Mouse (Mus musculus) splenic B cell, adult 2 months (primary cell): ENCODE measurements at regions not wholly inside any gene's neighbourhood (a gene's known extent, or its start where the extent isn't known, plus 50 kb on each side); places are given as distances from the start of the nearest gene placed in this dataset.
"Not testable (repeated sequence)": the region's sequence is repeated elsewhere in the genome, so short reads cannot be mapped to it uniquely, and the experiment has no call there.

Experiments used
- DNase-seq: peaks from one replicate; pipeline ENCODE4 v3.0.0-alpha.2; 2011; ENCODE audit warnings: low read depth, low spot score
- H3K27me3 ChIP-seq: 2 replicates; pipeline ENCODE4 v1.6.1; 2012; ENCODE audit warnings: mild to moderate bottlenecking, low read length, moderate library complexity, mixed read lengths; ENCODE audit not compliant: control insufficient read depth, poor library complexity, insufficient read depth, severe bottlenecking
- H3K36me3 ChIP-seq: 2 replicates; pipeline ENCODE4 v1.6.1; 2012; ENCODE audit warnings: mild to moderate bottlenecking, low read length, moderate library complexity, mixed read lengths; ENCODE audit not compliant: control insufficient read depth, poor library complexity, insufficient read depth, severe bottlenecking

- not testable (repeated sequence) for H3K36me3 ChIP-seq, H3K27me3 ChIP-seq, DNase-seq
These were observed 55.0 kb upstream of the Zfp990 start for GRCm38 (mm10) chr4:145455573-145455972.

GRCm38 (mm10) chr4:145448586-145448985 is 62.0 kb upstream of the Zfp990 start:
- no peaks in the 10 kb centered on the region for H3K36me3 ChIP-seq
- no peaks in the 10 kb centered on the region for H3K27me3 ChIP-seq
- no peak for DNase-seq

- H3K27me3 ChIP-seq, DNase-seq, H3K36me3 ChIP-seq: not testable (repeated sequence)
These were observed 73.8 kb upstream of the Zfp990 start for GRCm38 (mm10) chr4:145436718-145437117.

- H3K36me3 ChIP-seq: no peaks in the 10 kb centered on the region
- no peak for DNase-seq
- H3K27me3 ChIP-seq: no peaks in the 10 kb centered on the region
These were observed 76.0 kb upstream of the Zfp990 start for GRCm38 (mm10) chr4:145434519-145434918.

GRCm38 (mm10) chr4:145434071-145434470 is 76.5 kb upstream of the Zfp990 start:
- DNase-seq: no peak
- H3K27me3 ChIP-seq: no peaks in the 10 kb centered on the region

GRCm38 (mm10) chr4:145433235-145433634 is 77.3 kb upstream of the Zfp990 start:
- DNase-seq, H3K36me3 ChIP-seq, H3K27me3 ChIP-seq: not testable (repeated sequence)

More at GRCm38 (mm10) chr4:145434071-145434470, 76.5 kb upstream of the Zfp990 start:
- no peaks in the 10 kb centered on the region for H3K36me3 ChIP-seq

- Histone ChIP-seq H3K27me3 (no peaks in the 10 kb centered on the region), H3K36me3 (no peaks in the 10 kb centered on the region)
- DNase-seq: peak; percentile 24
These were observed 78.4 kb upstream of the Zfp990 start for GRCm38 (mm10) chr4:145431910-145432765.

- not testable (repeated sequence) for H3K27me3 ChIP-seq, DNase-seq, H3K36me3 ChIP-seq
These were observed 92.7 kb upstream of the Zfp990 start for GRCm38 (mm10) chr4:145417837-145418236.

GRCm38 (mm10) chr4:145411141-145411540 is 96.2 kb upstream of the Tnfrsf8 start:
- no peaks in the 10 kb centered on the region for H3K36me3 ChIP-seq
- no peaks in the 10 kb centered on the region for H3K27me3 ChIP-seq
- no peak for DNase-seq

GRCm38 (mm10) chr4:145409796-145410475 is 95.0 kb upstream of the Tnfrsf8 start:
- Histone ChIP-seq H3K27me3 (no peaks in the 10 kb centered on the region), H3K36me3 (no peaks in the 10 kb centered on the region)
- DNase-seq: no peak

- H3K36me3 ChIP-seq, DNase-seq, H3K27me3 ChIP-seq: not testable (repeated sequence)
These were observed 91.1 kb upstream of the Tnfrsf8 start for GRCm38 (mm10) chr4:145406050-145406449.

GRCm38 (mm10) chr4:145404230-145404629 is 89.3 kb upstream of the Tnfrsf8 start:
- H3K36me3 ChIP-seq, H3K27me3 ChIP-seq, DNase-seq: not testable (repeated sequence)

GRCm38 (mm10) chr4:145378876-145379275 is 63.9 kb upstream of the Tnfrsf8 start:
- DNase-seq, H3K27me3 ChIP-seq, H3K36me3 ChIP-seq: not testable (repeated sequence)

- not testable (repeated sequence) for H3K27me3 ChIP-seq, DNase-seq, H3K36me3 ChIP-seq
These were observed 62.5 kb upstream of the Tnfrsf8 start for GRCm38 (mm10) chr4:145377306-145378067.

- Histone ChIP-seq H3K27me3 (no peaks in the 10 kb centered on the region), H3K36me3 (no peaks in the 10 kb centered on the region)
- DNase-seq: no peak
These were observed 54.8 kb upstream of the Tnfrsf8 start for GRCm38 (mm10) chr4:145369753-145370152.
